Mouse (Mus musculus) kidney, adult 2 months (tissue): ENCODE data around the gene Helz.

Experiments
- CTCF ChIP-seq: fragments of 200-500 bp; conservative IDR thresholded peaks from 2 replicates; pipeline ENCODE4 v1.5.1; 2011; ENCODE audit warnings: low read depth, mild to moderate bottlenecking, control low read depth, low read length, moderate library complexity, mixed read lengths; ENCODE audit not compliant: insufficient read depth, insufficient read length
- POLR2A ChIP-seq: fragments of 200-500 bp; IDR thresholded peaks from one replicate; pipeline ENCODE4 v1.6.1; 2011; ENCODE audit warnings: low read depth, low read length, control low read depth

DNA sequence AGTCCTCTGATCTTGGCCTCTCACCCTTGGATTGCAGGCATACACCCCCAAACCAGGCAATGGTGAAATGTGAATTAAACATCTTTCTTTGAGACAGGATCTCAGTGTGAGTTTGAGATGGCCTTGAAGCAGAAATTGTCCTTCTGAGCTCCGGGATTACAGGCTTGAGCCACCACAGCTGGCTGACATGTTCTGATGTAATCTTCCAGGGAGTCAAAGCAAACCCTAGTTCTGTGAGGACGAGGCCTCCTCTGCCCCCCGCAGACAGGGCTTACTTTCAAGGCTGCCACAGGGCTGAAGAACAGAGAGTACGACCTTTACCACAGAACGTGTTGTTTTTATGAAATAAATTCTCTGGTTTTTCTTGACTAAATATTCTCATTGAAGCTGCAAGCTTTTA is 126.3 kb downstream of the Helz start:
- TF ChIP-seq CTCF (no peak), POLR2A (no peak)
